Mouse (Mus musculus) hindbrain, embryonic 11.5 days (tissue): ENCODE measurements around the gene Gm47289. TPM values are rescaled to one million over a fixed set of nuclear protein-coding genes. Genes with fewer than 3 reads are reported as not detected.

Experiments used
- ATAC-seq: fragments of 200-750 bp; cut with Nextera tagmentation; 2 replicates; pipeline ENCODE4 v1.8.0; 2017; ENCODE audit warnings: mild to moderate bottlenecking, moderate TSS enrichment, moderate library complexity; ENCODE audit not compliant: low FRiP score
- DNase-seq: peaks from one replicate; pipeline ENCODE4 v3.0.0-alpha.2; 2015; ENCODE audit warnings: low spot score
- H3K27ac ChIP-seq: fragments of 300-500 bp; sonication (generic); 2 replicates; pipeline ENCODE4 v1.5.1; 2014; ENCODE audit warnings: mild to moderate bottlenecking, low read depth, low read length
- H3K27me3 ChIP-seq: fragments of 300-500 bp; sonication (generic); 2 replicates; pipeline ENCODE4 v1.6.1; 2014; ENCODE audit warnings: mild to moderate bottlenecking, low read length, moderate library complexity, mixed read lengths; ENCODE audit not compliant: control insufficient read depth, insufficient read depth
- H3K36me3 ChIP-seq: fragments of 300-500 bp; sonication (generic); 2 replicates; pipeline ENCODE4 v1.6.1; 2014; ENCODE audit warnings: mild to moderate bottlenecking, low read length, moderate library complexity, mixed read lengths; ENCODE audit not compliant: control insufficient read depth, insufficient read depth
- H3K4me1 ChIP-seq: fragments of 300-500 bp; sonication (generic); replicated peaks from 2 replicates; pipeline ENCODE4 v1.6.1; 2014; ENCODE audit warnings: low read length, mixed read lengths; ENCODE audit not compliant: control insufficient read depth, insufficient read depth
- H3K4me2 ChIP-seq: fragments of 300-500 bp; sonication (generic); replicated peaks from 2 replicates; pipeline ENCODE4 v1.6.1; 2014; ENCODE audit warnings: mild to moderate bottlenecking, low read depth, low read length
- H3K4me3 ChIP-seq: fragments of 300-500 bp; sonication (generic); 2 replicates; pipeline ENCODE4 v1.5.1; 2014; ENCODE audit warnings: low read depth, low read length
- H3K9ac ChIP-seq: fragments of 300-500 bp; sonication (generic); 2 replicates; pipeline ENCODE4 v1.6.1; 2014; ENCODE audit warnings: low read depth, low read length
- H3K9me3 ChIP-seq: fragments of 300-500 bp; sonication (generic); 2 replicates; pipeline ENCODE4 v1.6.1; 2016; ENCODE audit warnings: low read length; ENCODE audit not compliant: control insufficient read depth
- WGBS: fragments of 180-500 bp; shearing (Covaris S2); extraction: QIAGEN DNeasy Blood & Tissue Kit; methylation state at CpG from one replicate; pipeline ENCODE4 v1.1.7; 2014; 5-methylcytosine and 5-hydroxymethylcytosine counted together
- polyA plus RNA-seq: library from polyadenylated mRNA; unstranded; fragments of >200 nt; fragmentation: Nextera tagmentation; extraction: Ambion mirVana; gene quantifications from 2 replicates; pipeline ENCODE4 v1.2.1, GENCODE M21; 2014

Gm47289 gene
- not detected in 2 replicates for polyA plus RNA-seq

GRCm38 (mm10) chr9:119158861-119159260 is at the start of gene Gm47289:
Gene Gm47289 (plus strand): TSS chr9:119159161.
- WGBS: 58% methylated on average over 4 of the region's 4 CpGs
- DNase-seq (no peak), ATAC-seq (no peak)
- H3K27ac ChIP-seq: no peak within 1 kb of the TSS
- no peaks in the 10 kb centered on the region for H3K9me3 ChIP-seq
- peaks cover 5% of the 10 kb centered on the region; the same call in 1 of the 2 replicates for H3K27me3 ChIP-seq
- no peaks in the 10 kb centered on the region for H3K36me3 ChIP-seq
- H3K4me2 ChIP-seq: no peak within 1 kb of the TSS
- H3K4me3 ChIP-seq: no peak within 1 kb of the TSS
- no peak within 1 kb of the TSS for H3K9ac ChIP-seq
- H3K4me1 ChIP-seq: no peaks in the 10 kb centered on the region

DNA sequence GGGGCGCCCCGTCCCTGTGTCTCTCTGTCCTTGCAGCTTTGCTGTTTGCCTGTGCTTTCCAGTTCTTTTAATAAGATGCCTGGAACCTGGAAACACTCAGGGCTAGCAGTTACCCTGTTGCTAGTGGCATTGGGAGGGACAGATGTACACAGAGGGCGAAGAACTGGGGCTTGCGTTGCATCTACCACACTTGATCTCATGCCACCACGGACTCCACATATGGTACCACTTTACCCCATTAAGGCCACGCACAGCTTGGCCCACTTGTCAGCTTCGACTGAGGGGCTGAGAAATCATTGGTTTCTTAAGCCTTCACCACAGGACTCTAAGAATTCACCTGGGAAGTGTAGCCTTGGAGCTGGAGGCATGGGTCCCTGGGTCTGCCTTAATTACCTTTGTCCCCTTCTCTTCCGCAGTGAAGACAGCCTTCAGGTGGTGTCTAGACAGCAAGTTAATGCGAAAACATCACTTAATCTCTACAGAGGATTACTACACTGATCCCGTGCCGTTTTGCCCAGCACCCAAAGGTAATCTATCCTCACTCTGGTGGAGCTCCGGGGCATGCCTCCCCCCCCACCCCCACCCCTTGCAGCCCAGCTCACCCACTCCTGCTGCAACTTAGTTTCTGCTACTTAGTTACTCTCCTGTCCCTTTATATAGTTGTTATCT is 49.1 kb upstream of the Gm47289 start:
- Histone ChIP-seq H3K4me1 (no peaks in the 10 kb centered on the region), H3K9me3 (no peaks in the 10 kb centered on the region), H3K9ac (no peak overlapping the region), H3K27ac (no peak overlapping the region), H3K27me3 (no peaks in the 10 kb centered on the region), H3K4me3 (no peak overlapping the region), H3K36me3 (no peaks in the 10 kb centered on the region), H3K4me2 (no peak overlapping the region)
- DNase-seq (no peak), ATAC-seq (no peak)
- WGBS: 55% methylated on average over 12 of the region's 12 CpGs

GRCm38 (mm10) chr9:119110640-119111039 is 48.3 kb upstream of the Gm47289 start:
- H3K27ac ChIP-seq: peak overlapping the region; percentile 47; the same call in 1 of the 2 replicates
- WGBS: 29% methylated on average over 3 of the region's 3 CpGs
- no peak for ATAC-seq

DNA sequence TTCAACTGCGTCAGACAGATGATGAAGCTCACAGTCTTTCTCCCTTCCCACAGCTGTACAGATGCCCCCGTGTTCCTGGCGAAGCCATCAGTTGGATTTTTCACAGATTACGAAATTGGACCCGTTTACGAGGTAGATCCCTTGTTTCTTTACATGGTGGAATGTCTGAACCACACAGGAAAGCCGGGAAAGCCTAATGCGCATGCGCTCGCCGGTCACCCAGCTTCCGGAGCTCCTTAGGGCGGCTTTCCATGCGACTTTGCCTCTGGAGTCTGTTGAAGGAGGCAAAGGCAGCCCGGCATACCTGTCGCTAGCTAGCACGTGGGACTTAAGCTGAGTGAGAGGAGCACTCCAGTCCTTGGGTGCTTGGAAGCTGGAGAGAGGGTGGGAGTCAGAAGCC is 44.0 kb upstream of the Gm47289 start:
- H3K27ac ChIP-seq: no peak overlapping the region
- no peaks in the 10 kb centered on the region for H3K4me1 ChIP-seq
- 88% methylated on average over 17 of the region's 17 CpGs for WGBS
- H3K4me3 ChIP-seq: no peak overlapping the region
- H3K27me3 ChIP-seq: no peaks in the 10 kb centered on the region
- no peaks in the 10 kb centered on the region for H3K9me3 ChIP-seq
- ATAC-seq (no peak), DNase-seq (no peak)
- no peak overlapping the region for H3K4me2 ChIP-seq
- H3K9ac ChIP-seq: no peak overlapping the region
- no peaks in the 10 kb centered on the region for H3K36me3 ChIP-seq

More at GRCm38 (mm10) chr9:119110640-119111039, 48.3 kb upstream of the Gm47289 start:
- Histone ChIP-seq H3K4me3 (no peak overlapping the region), H3K9me3 (no peaks in the 10 kb centered on the region), H3K9ac (no peak overlapping the region), H3K4me1 (no peaks in the 10 kb centered on the region), H3K27me3 (no peaks in the 10 kb centered on the region), H3K36me3 (no peaks in the 10 kb centered on the region), H3K4me2 (no peak overlapping the region)
- DNase-seq: peak; percentile 21

GRCm38 (mm10) chr9:119119409-119120167 is 39.4 kb upstream of the Gm47289 start:
- H3K9ac ChIP-seq: no peak overlapping the region
- H3K4me2 ChIP-seq: no peak overlapping the region
- DNase-seq: no peak
- no peak overlapping the region for H3K27ac ChIP-seq
- WGBS: 88% methylated on average over 19 of the region's 19 CpGs
- no peaks in the 10 kb centered on the region for H3K9me3 ChIP-seq
- H3K4me3 ChIP-seq: no peak overlapping the region
- no peaks in the 10 kb centered on the region for H3K4me1 ChIP-seq
- ATAC-seq: no peak
- no peaks in the 10 kb centered on the region for H3K36me3 ChIP-seq
- no peaks in the 10 kb centered on the region for H3K27me3 ChIP-seq

DNA sequence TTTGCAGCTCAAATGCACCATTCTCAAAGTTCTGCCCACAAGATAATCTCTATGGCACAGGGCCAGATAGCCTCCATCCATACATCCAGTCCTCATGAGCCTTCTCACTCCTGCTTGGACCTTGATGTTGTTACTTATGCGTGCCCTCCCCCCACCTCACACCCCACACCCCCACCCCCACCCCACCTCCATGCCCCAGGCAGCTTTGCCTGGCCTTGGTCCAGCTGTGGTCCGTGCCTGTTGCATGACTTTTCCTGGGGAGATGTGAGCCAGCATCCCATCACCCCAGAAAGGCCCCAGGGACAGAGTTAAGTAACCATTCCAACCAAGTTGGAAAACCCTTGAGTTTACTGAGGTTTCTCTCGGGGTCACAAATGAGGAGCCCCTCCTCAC is 38.8 kb upstream of the Gm47289 start:
- H3K9ac ChIP-seq: no peak overlapping the region
- no peak for ATAC-seq
- H3K4me3 ChIP-seq: no peak overlapping the region
- no peak overlapping the region for H3K27ac ChIP-seq
- H3K4me1 ChIP-seq: no peaks in the 10 kb centered on the region
- no peak for DNase-seq
- WGBS: 76% methylated on average over 3 of the region's 3 CpGs
- no peaks in the 10 kb centered on the region for H3K36me3 ChIP-seq
- H3K4me2 ChIP-seq: no peak overlapping the region
- H3K9me3 ChIP-seq: no peaks in the 10 kb centered on the region
- no peaks in the 10 kb centered on the region for H3K27me3 ChIP-seq

- no peak for ATAC-seq
- no peaks in the 10 kb centered on the region for H3K9me3 ChIP-seq
- H3K9ac ChIP-seq: no peak overlapping the region
- H3K4me1 ChIP-seq: no peaks in the 10 kb centered on the region
- no peak for DNase-seq
- WGBS: 84% methylated on average over 18 of the region's 18 CpGs
- H3K4me2 ChIP-seq: no peak overlapping the region
- H3K36me3 ChIP-seq: no peaks in the 10 kb centered on the region
- H3K4me3 ChIP-seq: no peak overlapping the region
- H3K27ac ChIP-seq: no peak overlapping the region
- no peaks in the 10 kb centered on the region for H3K27me3 ChIP-seq
Observed at GRCm38 (mm10) chr9:119122596-119123369, 36.2 kb upstream of the Gm47289 start.

DNA sequence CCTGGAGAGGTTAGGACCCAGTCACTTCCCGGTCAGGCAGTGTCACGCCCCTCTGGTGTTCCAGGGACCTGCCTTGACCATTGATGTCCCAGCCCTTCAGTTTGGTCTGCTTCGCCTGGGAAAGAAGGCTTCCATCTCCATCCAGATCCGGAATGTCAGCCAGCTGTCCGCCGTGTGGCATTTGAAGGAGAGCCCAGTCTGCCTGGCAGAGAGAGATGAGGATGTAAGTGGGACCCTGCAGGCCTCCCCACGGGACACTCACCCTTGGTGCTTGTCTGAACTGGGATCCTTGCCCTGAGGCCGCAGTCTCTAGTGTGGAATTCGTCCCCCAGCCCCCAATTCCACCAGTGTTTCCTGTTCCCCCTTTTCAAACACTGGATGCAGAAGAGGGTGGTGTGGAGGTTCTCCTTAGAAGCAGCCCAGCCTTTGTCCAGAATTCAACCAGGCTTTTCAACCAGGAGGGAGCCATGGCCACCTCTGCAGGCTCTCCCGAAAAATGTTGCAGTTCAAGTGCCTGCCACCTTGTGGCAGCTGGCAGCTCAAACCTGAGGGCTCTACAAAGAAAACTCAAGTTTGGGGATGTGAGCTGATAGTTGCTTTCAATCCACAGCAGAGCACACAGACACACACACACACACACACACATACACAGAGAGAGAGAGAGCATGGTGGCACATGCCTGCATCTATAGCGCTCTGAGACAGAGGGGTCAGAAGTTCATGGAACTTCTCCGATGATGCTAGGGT is 30.4 kb upstream of the Gm47289 start:
- 79% methylated on average over 12 of the region's 12 CpGs for WGBS

More for the DNA sequence above, 30.4 kb upstream of the Gm47289 start:
- DNase-seq (no peak), ATAC-seq (no peak)
- H3K4me3 ChIP-seq: no peak overlapping the region
- no peaks in the 10 kb centered on the region for H3K27me3 ChIP-seq
- H3K27ac ChIP-seq: no peak overlapping the region
- H3K9me3 ChIP-seq: no peaks in the 10 kb centered on the region
- no peak overlapping the region for H3K9ac ChIP-seq
- H3K4me2 ChIP-seq: no peak overlapping the region
- no peaks in the 10 kb centered on the region for H3K4me1 ChIP-seq
- H3K36me3 ChIP-seq: no peaks in the 10 kb centered on the region
